ENCODE assay signal across 7 mouse cellular contexts in the genomic region with DNA sequence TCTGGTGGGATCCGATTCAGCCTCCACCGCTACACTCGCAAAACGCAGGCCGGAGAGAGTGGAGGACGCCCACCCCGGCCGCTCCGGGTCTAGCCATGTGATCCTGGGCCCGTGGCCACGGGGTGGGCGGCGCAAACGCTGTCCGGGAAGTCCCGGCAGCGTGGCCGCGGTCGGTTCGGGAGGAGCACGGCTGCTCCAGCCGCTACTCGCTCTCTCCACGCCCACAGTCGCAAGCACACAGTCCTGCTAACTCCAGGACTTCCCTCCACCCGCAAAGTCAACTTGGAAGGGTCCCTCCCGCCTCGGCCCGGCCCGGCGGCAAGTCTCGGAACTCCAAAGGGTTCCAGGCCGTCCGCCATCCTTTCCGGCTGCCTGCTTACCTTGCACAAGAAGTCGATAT. TPM values are rescaled to one million over a fixed set of nuclear protein-coding genes. Genes with fewer than 3 reads are reported as not detected.
DNase-seq lines count a peak whose midpoint lies in the region; ATAC-seq and TF ChIP-seq lines count a peak whose summit lies in the region.
"Not testable (repeated sequence)": the region's sequence is repeated elsewhere in the genome, so short reads cannot be mapped to it uniquely, and the experiment has no call there.

No protein-coding gene starts in this region.

- peaks cover 16% of the 10 kb centered on the region for H3K79me2 ChIP-seq in liver, adult 2 months (ENCODE audit: control insufficient read depth, insufficient read depth, low read length)

- not testable (repeated sequence) for H3K27me3 ChIP-seq in cerebellum, adult 2 months (ENCODE audit: control insufficient read depth, insufficient read depth, low read length); forebrain, embryonic 12.5 days; heart, embryonic 15.5 days; intestine, embryonic 16.5 days (replicated peaks; ENCODE audit: control insufficient read depth, insufficient read depth, low read length); liver, adult 2 months (ENCODE audit: control insufficient read depth, insufficient read depth, low read length); megakaryocyte, embryonic 14.5 days (replicated peaks)
- H3K27me3 ChIP-seq in neural tube, embryonic 13.5 days, result peaks cover 37% of the 10 kb centered on the region

- TF ChIP-seq POLR2A in cerebellum, adult 2 months (IDR thresholded peaks at IDR 0.05; ENCODE audit: borderline replicate concordance, insufficient read depth, low read length); liver, adult 2 months (IDR thresholded peaks at IDR 0.05; ENCODE audit: extremely low read depth, insufficient read depth, low read length): not testable (repeated sequence)

- H3K9ac ChIP-seq in forebrain, embryonic 12.5 days, result peak overlapping the region; percentile 87
- peak overlapping the region; percentile 87 for H3K9ac ChIP-seq in heart, embryonic 15.5 days
- H3K9ac ChIP-seq in intestine, embryonic 16.5 days (ENCODE audit: low read depth, low read length), result peak overlapping the region; percentile 98
- H3K9ac ChIP-seq in liver, adult 2 months (ENCODE audit: low read depth, low read length), result peak overlapping the region; percentile 97
- H3K9ac ChIP-seq in neural tube, embryonic 13.5 days, result peak overlapping the region; percentile 83

- H3K4me1 ChIP-seq in cerebellum, adult 2 months (ENCODE audit: control insufficient read depth, insufficient read depth, low read length), result not testable (repeated sequence)
- H3K4me1 ChIP-seq in forebrain, embryonic 12.5 days, result peaks cover 45% of the 10 kb centered on the region
- peaks cover 54% of the 10 kb centered on the region for H3K4me1 ChIP-seq in heart, embryonic 15.5 days (replicated peaks)
- peaks cover 28% of the 10 kb centered on the region for H3K4me1 ChIP-seq in intestine, embryonic 16.5 days (ENCODE audit: control insufficient read depth, insufficient read depth, low read length)
- peaks cover 12% of the 10 kb centered on the region for H3K4me1 ChIP-seq in liver, adult 2 months (ENCODE audit: control insufficient read depth, insufficient read depth, low read length)
- peaks cover 52% of the 10 kb centered on the region for H3K4me1 ChIP-seq in megakaryocyte, embryonic 14.5 days
- peaks cover 52% of the 10 kb centered on the region for H3K4me1 ChIP-seq in neural tube, embryonic 13.5 days (replicated peaks)

- not testable (repeated sequence) for ATAC-seq in forebrain, embryonic 12.5 days (ENCODE audit: low FRiP score)
- peak; percentile 27 for ATAC-seq in heart, embryonic 15.5 days (replicated peaks; ENCODE audit: insufficient number of reproducible peaks, insufficient read depth, low FRiP score, low read depth)
- ATAC-seq in intestine, embryonic 16.5 days, result peak; percentile 29
- peak; percentile 23 for ATAC-seq in neural tube, embryonic 13.5 days (ENCODE audit: low read depth)

- H3K4me3 ChIP-seq in cerebellum, adult 2 months (replicated peaks; ENCODE audit: insufficient read depth, low read depth, low read length), result peak overlapping the region; percentile 73
- H3K4me3 ChIP-seq in forebrain, embryonic 12.5 days (replicated peaks), result peak overlapping the region; percentile 68
- H3K4me3 ChIP-seq in heart, embryonic 15.5 days, result peak overlapping the region; percentile 84
- H3K4me3 ChIP-seq in intestine, embryonic 16.5 days (ENCODE audit: low read length), result peak overlapping the region; percentile 94
- H3K4me3 ChIP-seq in liver, adult 2 months (ENCODE audit: insufficient read depth, low read depth, low read length), result peak overlapping the region; percentile 94
- peak overlapping the region; percentile 99 for H3K4me3 ChIP-seq in megakaryocyte, embryonic 14.5 days (replicated peaks)
- H3K4me3 ChIP-seq in neural tube, embryonic 13.5 days, result peak overlapping the region; percentile 58

- H3K27ac ChIP-seq in cerebellum, adult 2 months (ENCODE audit: insufficient read depth, low read length), result peak overlapping the region; percentile 20; the same call in 1 of the 2 replicates
- H3K27ac ChIP-seq in forebrain, embryonic 12.5 days, result peak overlapping the region; percentile 96
- peak overlapping the region; percentile 99 for H3K27ac ChIP-seq in heart, embryonic 15.5 days
- peak overlapping the region; percentile 100 for H3K27ac ChIP-seq in intestine, embryonic 16.5 days (ENCODE audit: low read length)
- peak overlapping the region; percentile 93 for H3K27ac ChIP-seq in liver, adult 2 months (replicated peaks; ENCODE audit: insufficient read depth, low read depth, low read length)
- H3K27ac ChIP-seq in neural tube, embryonic 13.5 days (replicated peaks), result peak overlapping the region; percentile 91

- DNase-seq in cerebellum, adult 2 months; liver, adult 2 months (ENCODE audit: extremely low read depth, low read depth, low spot score): not testable (repeated sequence)

- H3K4me2 ChIP-seq in forebrain, embryonic 12.5 days, result peak overlapping the region; percentile 84
- H3K4me2 ChIP-seq in heart, embryonic 15.5 days, result peak overlapping the region; percentile 94
- H3K4me2 ChIP-seq in intestine, embryonic 16.5 days (ENCODE audit: low read depth, low read length), result peak overlapping the region; percentile 58; the same call in 1 of the 2 replicates
- peak overlapping the region; percentile 83 for H3K4me2 ChIP-seq in neural tube, embryonic 13.5 days

- H3K9me3 ChIP-seq in forebrain, embryonic 12.5 days; heart, embryonic 15.5 days (replicated peaks); intestine, embryonic 16.5 days (ENCODE audit: control insufficient read depth, low read length); megakaryocyte, embryonic 14.5 days; neural tube, embryonic 13.5 days: not testable (repeated sequence)

- TF ChIP-seq CTCF in cerebellum, adult 2 months (IDR thresholded peaks at IDR 0.05; ENCODE audit: borderline replicate concordance, insufficient read depth, low read depth, low read length); liver, adult 2 months (IDR thresholded peaks at IDR 0.05; ENCODE audit: low read depth, low read length): not testable (repeated sequence)

- peaks cover 17% of the 10 kb centered on the region for H3K36me3 ChIP-seq in forebrain, embryonic 12.5 days (replicated peaks)
- H3K36me3 ChIP-seq in heart, embryonic 15.5 days; intestine, embryonic 16.5 days (ENCODE audit: control insufficient read depth, insufficient read depth, low read length); neural tube, embryonic 13.5 days: not testable (repeated sequence)
- peaks cover 11% of the 10 kb centered on the region for H3K36me3 ChIP-seq in liver, adult 2 months (ENCODE audit: control insufficient read depth, insufficient read depth, low read length)
- H3K36me3 ChIP-seq in megakaryocyte, embryonic 14.5 days (replicated peaks; ENCODE audit: low read length), result peaks cover 56% of the 10 kb centered on the region

- 3% methylated on average over 12 of the region's 37 CpGs for WGBS in cerebellum, adult 2 months
- under 1% methylated on average over 14 of the region's 37 CpGs for WGBS in forebrain, embryonic 12.5 days
- WGBS in heart, embryonic 15.5 days, result under 1% methylated on average over 16 of the region's 37 CpGs
- WGBS in intestine, embryonic 16.5 days, result under 1% methylated on average over 12 of the region's 37 CpGs
- WGBS in liver, adult 2 months, result 0% methylated on average over 14 of the region's 37 CpGs
- 0% methylated on average over 10 of the region's 37 CpGs for WGBS in neural tube, embryonic 13.5 days

RNA-seq across cellular contexts. Expression of gene Zfp36l2, which starts 0.5 kb away (rescaled TPM):
- 14.2 and 15.9 TPM in 2 replicates for polyA plus RNA-seq in cerebellum, adult 2 months (2012; rRNA removed)
- 9.7 and 10.6 TPM in 2 replicates for polyA plus RNA-seq in forebrain, embryonic 12.5 days (2016; fragmentation: Nextera tagmentation; extraction: Ambion mirVana)
- polyA plus RNA-seq in heart, embryonic 15.5 days (2015; fragmentation: Nextera tagmentation; extraction: Ambion mirVana), result 6.6 and 8.7 TPM in 2 replicates
- 14.4 and 16.2 TPM in 2 replicates for polyA plus RNA-seq in intestine, embryonic 16.5 days (2015; fragmentation: Nextera tagmentation; extraction: Ambion mirVana)
- total RNA-seq in liver, adult 2 months (2014; rRNA removed), result 18.7 and 22.3 TPM in 2 replicates
- polyA plus RNA-seq in liver, adult 2 months (2012; rRNA removed), result 17.3 and 26.5 TPM in 2 replicates
- polyA plus RNA-seq in megakaryocyte, embryonic 14.5 days (2012; ENCODE audit: insufficient read depth, low replicate concordance), result 174 and 534 TPM in 2 replicates
- 7.0 and 9.0 TPM in 2 replicates for polyA plus RNA-seq in neural tube, embryonic 13.5 days (2015; fragmentation: Nextera tagmentation; extraction: Ambion mirVana)

Comparison
In these comparisons a context has a peak if more than half of its experiments do, and no peak if none do; other contexts are left out.
1. H3K27ac ChIP-seq: peak in every context shown above with its lines; median percentile 100 in intestine, embryonic 16.5 days; 99 in heart, embryonic 15.5 days; 96 in forebrain, embryonic 12.5 days; 93 in liver, adult 2 months; 91 in neural tube, embryonic 13.5 days; 20 in cerebellum, adult 2 months.